In the genomic region with DNA sequence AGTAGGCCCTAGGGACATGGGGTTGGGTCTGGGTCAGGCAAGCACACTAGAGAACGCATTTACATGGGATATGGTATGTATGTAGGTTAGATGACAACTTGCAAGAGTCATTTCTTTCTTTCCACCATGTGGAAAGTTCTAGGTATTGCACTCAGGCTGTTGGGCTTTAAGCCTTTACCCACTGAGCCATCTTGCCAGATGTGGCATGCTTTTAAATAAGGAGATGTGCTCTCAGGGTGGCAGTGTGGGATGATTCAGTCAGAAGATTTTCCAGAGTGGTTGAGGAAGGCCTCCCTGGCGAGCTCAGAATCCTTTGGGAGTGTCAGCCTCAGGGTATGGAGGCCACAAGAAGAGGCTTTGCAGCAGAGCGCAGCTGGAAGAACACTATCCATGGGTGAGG, we compare ENCODE assay signal across 17 mouse cellular contexts.
A peak's percentile ranks its signal among the peaks of the same experiment; 100 is the strongest.
DNase-seq lines count a peak whose midpoint lies in the region; ATAC-seq and TF ChIP-seq lines count a peak whose summit lies in the region.
"Had no signal": no experiment of that assay in that cellular context is flagged by ENCODE, and none has a peak within 500 bp of the region (broad histone marks: within the 10 kb centered on the region; RNA-seq: fewer than 3 reads in every experiment).

No protein-coding gene starts in this region.

- peak; percentile 18; the same call in 1 of the 2 replicates for TF ChIP-seq CTCF in kidney, postnatal 0 days (IDR thresholded peaks at IDR 0.05; ENCODE audit: low read depth)
- TF ChIP-seq CTCF in kidney, adult 2 months (conservative IDR thresholded peaks at IDR 0.05; ENCODE audit: insufficient read depth, insufficient read length, low read depth, low read length) = no peak

- TF ChIP-seq POLR2A in kidney, adult 2 months (IDR thresholded peaks at IDR 0.05; ENCODE audit: low read depth, low read length) = no peak

- H3K36me3 ChIP-seq in kidney, postnatal 0 days (ENCODE audit: insufficient read depth, low read length) = no peaks in the 10 kb centered on the region
- no peaks in the 10 kb centered on the region for H3K36me3 ChIP-seq in kidney, adult 2 months (ENCODE audit: control insufficient read depth, insufficient read depth, low read length)
- no peaks in the 10 kb centered on the region for H3K36me3 ChIP-seq in embryonic facial prominence, embryonic 12.5 days
- H3K36me3 ChIP-seq: hindbrain, embryonic 15.5 days; limb, embryonic 15.5 days; neural tube, embryonic 12.5 days had no signal

- no peak overlapping the region for H3K4me3 ChIP-seq in kidney, postnatal 0 days (replicated peaks; ENCODE audit: low read depth, low read length)
- no peak overlapping the region for H3K4me3 ChIP-seq in kidney, adult 2 months (ENCODE audit: insufficient read depth, low read depth, low read length)
- no peak overlapping the region for H3K4me3 ChIP-seq in embryonic facial prominence, embryonic 12.5 days
- H3K4me3 ChIP-seq: hindbrain, embryonic 15.5 days; limb, embryonic 15.5 days; neural tube, embryonic 12.5 days had no signal

- no peaks in the 10 kb centered on the region for H3K4me1 ChIP-seq in kidney, postnatal 0 days (replicated peaks; ENCODE audit: insufficient read depth, low read length)
- H3K4me1 ChIP-seq in kidney, adult 2 months (ENCODE audit: control insufficient read depth, insufficient read depth, low read length) = no peaks in the 10 kb centered on the region
- H3K4me1 ChIP-seq in embryonic facial prominence, embryonic 12.5 days = peaks cover 29% of the 10 kb centered on the region

- no peak overlapping the region for H3K9ac ChIP-seq in kidney, postnatal 0 days (ENCODE audit: low read depth, low read length)
- H3K9ac ChIP-seq in embryonic facial prominence, embryonic 12.5 days = no peak overlapping the region
- H3K9ac ChIP-seq: hindbrain, embryonic 15.5 days; limb, embryonic 15.5 days; neural tube, embryonic 12.5 days had no signal

- no peaks in the 10 kb centered on the region for H3K27me3 ChIP-seq in kidney, postnatal 0 days (ENCODE audit: insufficient read depth, low read length)
- no peaks in the 10 kb centered on the region for H3K27me3 ChIP-seq in kidney, adult 2 months (replicated peaks; ENCODE audit: control insufficient read depth, insufficient read depth, low read length)
- peaks cover 6% of the 10 kb centered on the region; the same call in 1 of the 2 replicates for H3K27me3 ChIP-seq in embryonic facial prominence, embryonic 12.5 days
- H3K27me3 ChIP-seq: hindbrain, embryonic 15.5 days; limb, embryonic 15.5 days; neural tube, embryonic 12.5 days had no signal

- H3K9me3 ChIP-seq in kidney, postnatal 0 days (replicated peaks; ENCODE audit: low read length) = no peaks in the 10 kb centered on the region
- H3K9me3 ChIP-seq in embryonic facial prominence, embryonic 12.5 days = no peaks in the 10 kb centered on the region
- H3K9me3 ChIP-seq: hindbrain, embryonic 15.5 days; limb, embryonic 15.5 days; neural tube, embryonic 12.5 days had no signal

- no peak overlapping the region for H3K4me2 ChIP-seq in kidney, postnatal 0 days (ENCODE audit: low read length)
- H3K4me2 ChIP-seq in embryonic facial prominence, embryonic 12.5 days (replicated peaks) = peak overlapping the region; percentile 32
- H3K4me2 ChIP-seq: hindbrain, embryonic 15.5 days; neural tube, embryonic 12.5 days had no signal

- no peak overlapping the region for H3K27ac ChIP-seq in kidney, postnatal 0 days
- H3K27ac ChIP-seq in kidney, adult 2 months (ENCODE audit: insufficient read depth, low read depth, low read length) = no peak overlapping the region
- H3K27ac ChIP-seq in embryonic facial prominence, embryonic 12.5 days = peak overlapping the region; percentile 38
- H3K27ac ChIP-seq: hindbrain, embryonic 15.5 days; limb, embryonic 15.5 days; macrophage; neural tube, embryonic 12.5 days had no signal

- WGBS in kidney, postnatal 0 days = 77% methylated on average over 3 of the region's 3 CpGs
- WGBS in kidney, adult 2 months = 86% methylated on average over 3 of the region's 3 CpGs
- 46% methylated on average over 3 of the region's 3 CpGs for WGBS in embryonic facial prominence, embryonic 12.5 days

- no peak for DNase-seq in kidney, postnatal 0 days (ENCODE audit: low spot score)
- no peak for DNase-seq in kidney, adult 2 months
- DNase-seq in NIH3T3 (ENCODE audit: low read depth) = peak; percentile 64
- peak; percentile 31 for DNase-seq in hindlimb bud, embryonic 11.5 days (ENCODE audit: extremely low spot score, low read depth, low spot score)
- no peak for DNase-seq in c-Kit-positive CD71-positive TER-119-positive erythroid progenitor cells, embryonic 14.5 days (ENCODE audit: low spot score)
- no peak for DNase-seq in layer of hippocampus, postnatal 25 days (ENCODE audit: extremely low spot score in 1 of 2, low spot score in 1 of 2)
- DNase-seq in embryo, embryonic 11 days = no peak
- DNase-seq: kidney, postnatal 14 days; layer of hippocampus, postnatal 36 days; thymus, postnatal 25 days had no signal

- ATAC-seq in kidney, postnatal 0 days (replicated peaks; ENCODE audit: low FRiP score, low read depth) = no peak
- ATAC-seq in embryonic facial prominence, embryonic 12.5 days (ENCODE audit: insufficient number of reproducible peaks, insufficient read depth, low FRiP score, low TSS enrichment) = no peak
- ATAC-seq: forebrain, embryonic 14.5 days; midbrain, embryonic 16.5 days had no signal

Comparison
In these comparisons a context has a peak if more than half of its experiments do, and no peak if none do; other contexts are left out.
1. DNase-seq: peak in NIH3T3 (single experiment) and hindlimb bud, embryonic 11.5 days (single experiment); none in kidney, postnatal 0 days (single experiment), kidney, adult 2 months (single experiment), c-Kit-positive CD71-positive TER-119-positive erythroid progenitor cells, embryonic 14.5 days (single experiment), layer of hippocampus, postnatal 25 days (0 of 2) and embryo, embryonic 11 days (single experiment).